Mouse (Mus musculus) liver, embryonic 14.5 days (tissue): ENCODE data around the gene Adam12. TPM values are rescaled to one million over a fixed set of nuclear protein-coding genes. Genes with fewer than 3 reads are reported as not detected.
A peak's percentile ranks its signal among the peaks of the same experiment; 100 is the strongest.

Experiments used
- ATAC-seq: fragments of 200-750 bp; cut with Nextera tagmentation; 2 replicates; pipeline ENCODE4 v1.8.0; 2017; ENCODE audit warnings: moderate number of reproducible peaks, mild to moderate bottlenecking, moderate library complexity; ENCODE audit not compliant: insufficient read depth
- DNase-seq, 3 experiments: peaks; one replicate each; pipeline ENCODE4 v3.0.0-alpha.2; 2012 to 2013; ENCODE audit warnings: low read depth in 3 of 3, low spot score in 3 of 3
- H3K27ac ChIP-seq: fragments of 300-500 bp; sonication (generic); 2 replicates; pipeline ENCODE4 v1.5.1; 2014; ENCODE audit warnings: moderate library complexity, mild to moderate bottlenecking, control low read depth, inconsistent platforms
- H3K27me3 ChIP-seq: fragments of 300-500 bp; sonication (generic); 2 replicates; pipeline ENCODE4 v1.6.1; 2014; ENCODE audit warnings: mild to moderate bottlenecking, low read length, moderate library complexity; ENCODE audit not compliant: control insufficient read depth, insufficient read depth
- H3K36me3 ChIP-seq: fragments of 300-500 bp; sonication (generic); replicated peaks from 2 replicates; pipeline ENCODE4 v1.6.1; 2014; ENCODE audit warnings: low read depth; ENCODE audit not compliant: control insufficient read depth, insufficient read depth
- H3K4me1 ChIP-seq, 2 experiments: fragments of 200-500 bp in 1 of 2; fragments of 300-500 bp in 1 of 2; sonication (generic) in 1 of 2; replicated peaks; 2 replicates each; pipeline ENCODE4 v1.6.1; 2012 to 2014; ENCODE audit warnings: antibody characterized with exemption in 1 of 2, inconsistent platforms in 1 of 2, low read length in 1 of 2; ENCODE audit not compliant: control insufficient read depth in 2 of 2, insufficient read depth in 2 of 2
- H3K4me2 ChIP-seq: fragments of 300-500 bp; sonication (generic); 2 replicates; pipeline ENCODE4 v1.6.1; 2014; ENCODE audit warnings: low read depth, mild to moderate bottlenecking, control low read depth, moderate library complexity
- H3K4me3 ChIP-seq, 2 experiments: fragments of 200-500 bp in 1 of 2; fragments of 300-500 bp in 1 of 2; sonication (generic) in 1 of 2; 2 replicates each; pipeline ENCODE4 v1.5.1; 2012 to 2014; ENCODE audit warnings: low read depth in 2 of 2, low read length in 2 of 2, mild to moderate bottlenecking in 2 of 2, control low read depth in 1 of 2, inconsistent platforms in 1 of 2, moderate library complexity in 1 of 2; ENCODE audit not compliant: insufficient read depth in 1 of 2
- H3K9ac ChIP-seq: fragments of 300-500 bp; sonication (generic); replicated peaks from 2 replicates; pipeline ENCODE4 v1.6.1; 2014; ENCODE audit warnings: mild to moderate bottlenecking, control low read depth, moderate library complexity
- H3K9me3 ChIP-seq: fragments of 300-500 bp; sonication (generic); 2 replicates; pipeline ENCODE4 v1.6.1; 2016; ENCODE audit warnings: low read length, mixed read lengths; ENCODE audit not compliant: control insufficient read depth
- CTCF ChIP-seq: IDR thresholded peaks from 2 replicates; pipeline ENCODE4 v1.5.1; 2016; ENCODE audit warnings: antibody characterized with exemption, low read depth, control low read depth
- EP300 ChIP-seq: IDR thresholded peaks from 2 replicates; pipeline ENCODE4 v1.6.1; 2016; ENCODE audit warnings: antibody characterized with exemption, low read depth
- WGBS: fragments of 180-500 bp; shearing (Covaris S2); extraction: QIAGEN DNeasy Blood & Tissue Kit; methylation state at CpG from one replicate; pipeline ENCODE4 v1.1.7; 2014; ENCODE audit not compliant: insufficient replicate concordance; 5-methylcytosine and 5-hydroxymethylcytosine counted together
- polyA plus RNA-seq, 2 experiments: library from polyadenylated mRNA; depleted of rRNA in 1 of 2; stranded (reverse) in 1 of 2; unstranded in 1 of 2; fragments of >200 nt; fragmentation: Nextera tagmentation in 1 of 2; extraction: Ambion mirVana in 1 of 2; gene quantifications; 2 replicates each; pipeline versions ENCODE4 v1.2.1 to v1.2.3; 2012 to 2014

Adam12 gene
- polyA plus RNA-seq, 2 experiments = 1.9 TPM

DNA sequence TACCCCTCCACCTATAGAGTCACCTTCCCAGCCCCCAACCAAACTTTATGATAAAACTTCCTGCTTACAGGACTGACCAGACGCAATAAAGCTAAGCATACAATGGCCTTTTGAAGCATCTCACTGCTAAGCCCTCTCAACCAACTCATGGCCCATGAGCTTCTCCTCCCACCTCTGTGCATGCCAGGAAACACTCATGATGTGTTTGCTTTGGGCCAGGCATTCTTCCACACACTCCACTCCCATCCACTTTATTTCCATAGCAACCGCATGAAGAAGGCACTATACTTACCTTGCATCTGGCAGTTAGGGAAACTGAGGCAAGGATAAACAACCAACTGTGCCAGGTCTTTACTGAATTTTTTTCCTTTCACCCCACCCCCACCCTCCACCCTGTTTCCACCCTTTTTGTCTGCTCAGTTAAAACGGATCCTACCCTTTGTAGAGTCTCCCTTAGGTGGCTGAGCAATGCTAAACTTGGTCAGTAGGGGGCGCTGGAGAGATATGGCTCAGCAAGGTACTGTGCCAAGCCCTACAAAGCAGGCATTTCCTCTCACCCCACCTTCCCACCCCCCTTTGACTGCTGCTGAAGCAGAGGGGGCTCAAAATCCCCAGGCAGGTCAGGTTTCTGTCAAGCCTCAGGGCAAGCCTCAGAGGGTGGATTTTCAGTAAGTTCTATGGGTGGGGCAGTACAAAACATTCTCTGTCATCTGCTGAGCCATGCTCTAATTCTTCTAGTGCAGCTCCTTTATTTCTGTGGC is 31.4 kb upstream of the Adam12 start:
- Histone ChIP-seq H3K9ac (no peak overlapping the region), H3K4me2 (no peak overlapping the region), H3K27me3 (no peaks in the 10 kb centered on the region), H3K4me1 (no peaks in the 10 kb centered on the region), H3K36me3 (no peaks in the 10 kb centered on the region), H3K4me3 (no peak overlapping the region), H3K27ac (no peak overlapping the region), H3K9me3 (no peaks in the 10 kb centered on the region)
- 44% methylated on average over 4 of the region's 4 CpGs for WGBS
- peak; percentile 45; the same call in 1 of the 2 replicates for ATAC-seq
- TF ChIP-seq EP300 (no peak), CTCF (peak; percentile 84)
- peak; percentile 6 to 24 (median 18) for DNase-seq

DNA sequence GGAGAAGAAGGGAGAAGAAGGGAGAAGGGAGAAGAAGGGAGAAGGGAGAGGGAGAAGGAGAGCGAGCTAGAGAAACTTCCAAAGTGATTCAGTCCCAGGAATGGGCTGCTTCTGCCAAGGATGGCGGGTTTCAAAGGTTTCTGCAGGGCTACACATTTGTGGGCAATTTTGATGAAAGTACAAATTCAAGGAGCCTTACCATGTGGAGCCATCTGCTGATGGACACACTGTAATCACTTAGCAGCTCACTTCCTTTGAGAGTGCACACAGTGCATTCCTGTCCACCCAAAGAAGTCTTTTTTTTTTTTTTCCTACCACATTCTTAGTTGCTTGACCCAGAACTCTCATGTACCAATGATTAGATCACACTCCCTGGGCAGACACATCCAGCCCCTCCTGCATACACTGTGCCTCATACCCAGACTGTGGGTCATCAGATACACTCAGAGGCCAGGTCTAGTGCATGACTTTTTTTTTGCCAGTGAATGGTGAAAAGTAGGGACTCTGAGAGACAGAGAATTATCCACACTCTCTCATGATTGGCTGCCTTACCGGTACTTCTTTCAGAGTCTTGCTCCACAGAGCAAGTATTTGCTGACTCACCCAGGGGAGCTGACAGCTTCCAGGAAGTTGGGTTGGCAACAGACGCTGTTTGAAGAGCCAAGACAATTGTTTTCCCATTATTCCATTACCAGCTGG is 29.2 kb upstream of the Adam12 start:
- H3K27me3 ChIP-seq = no peaks in the 10 kb centered on the region
- no peak for DNase-seq
- H3K4me3 ChIP-seq = no peak overlapping the region
- H3K27ac ChIP-seq = no peak overlapping the region
- 20% methylated on average over 4 of the region's 4 CpGs for WGBS
- H3K9ac ChIP-seq = no peak overlapping the region
- H3K9me3 ChIP-seq = no peaks in the 10 kb centered on the region
- H3K36me3 ChIP-seq = no peaks in the 10 kb centered on the region
- H3K4me2 ChIP-seq = no peak overlapping the region
- H3K4me1 ChIP-seq = no peaks in the 10 kb centered on the region
- no peak for TF ChIP-seq EP300
- TF ChIP-seq CTCF = no peak
- ATAC-seq = no peak

DNA sequence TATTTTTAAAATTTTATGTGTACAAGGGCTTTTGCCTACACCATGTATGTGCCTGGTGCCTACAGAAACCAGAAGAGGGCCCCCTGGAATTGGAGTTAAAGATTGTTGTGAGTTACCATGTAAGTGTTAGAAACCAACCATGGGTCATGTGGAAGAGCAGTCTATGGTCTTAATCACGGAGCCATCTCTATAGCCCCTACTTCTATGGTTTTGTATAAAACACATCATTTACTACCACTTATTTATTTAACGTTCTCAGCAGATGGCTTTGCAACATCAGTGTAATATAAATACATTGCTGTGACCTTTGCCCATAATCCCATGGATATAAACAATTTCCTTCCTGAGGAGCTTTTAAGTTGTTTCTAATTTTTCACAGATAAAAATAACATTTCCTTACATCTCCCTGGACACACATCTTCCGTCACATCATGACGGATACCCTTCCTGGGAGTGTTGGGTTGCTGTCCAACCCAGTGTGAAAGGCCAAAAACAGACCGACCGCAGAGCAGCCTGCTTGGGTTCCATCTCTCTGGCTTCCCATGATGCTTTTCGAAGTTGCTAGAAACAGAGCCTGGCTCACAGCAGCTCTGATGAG is 18.4 kb upstream of the Adam12 start:
- WGBS = 57% methylated on average over 7 of the region's 7 CpGs
- ATAC-seq (no peak), DNase-seq (no peak)
- Histone ChIP-seq H3K4me3 (no peak overlapping the region), H3K4me2 (no peak overlapping the region), H3K4me1 (no peaks in the 10 kb centered on the region), H3K9me3 (no peaks in the 10 kb centered on the region), H3K9ac (no peak overlapping the region), H3K27ac (no peak overlapping the region), H3K27me3 (no peaks in the 10 kb centered on the region), H3K36me3 (no peaks in the 10 kb centered on the region)
- TF ChIP-seq CTCF = no peak
- TF ChIP-seq EP300 = no peak

DNA sequence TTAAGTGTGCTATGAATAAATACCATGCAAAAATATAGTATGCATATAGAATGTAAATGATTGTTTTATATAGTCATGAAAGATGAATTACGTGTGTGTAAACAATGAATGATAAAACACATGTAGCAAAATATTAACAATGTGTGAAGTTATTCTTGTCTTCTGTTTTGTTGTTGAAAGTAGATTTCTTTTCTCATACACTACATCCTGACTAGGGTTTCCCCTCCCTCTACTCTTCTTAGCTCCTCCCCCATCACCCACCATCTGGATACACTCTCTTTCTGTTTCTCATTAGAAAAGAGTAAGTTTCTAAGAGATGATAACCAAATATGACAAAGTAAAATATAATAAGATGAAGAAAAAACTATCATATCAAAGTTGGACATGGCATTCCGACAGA is 16.1 kb upstream of the Adam12 start:
- Histone ChIP-seq H3K9ac (no peak overlapping the region), H3K9me3 (no peaks in the 10 kb centered on the region), H3K36me3 (no peaks in the 10 kb centered on the region), H3K4me1 (no peaks in the 10 kb centered on the region), H3K4me2 (no peak overlapping the region), H3K27ac (no peak overlapping the region), H3K4me3 (no peak overlapping the region), H3K27me3 (no peaks in the 10 kb centered on the region)
- TF ChIP-seq EP300 (no peak), CTCF (no peak)
- ATAC-seq (no peak), DNase-seq (no peak)
- 61% methylated on average over 2 of the region's 2 CpGs for WGBS

DNA sequence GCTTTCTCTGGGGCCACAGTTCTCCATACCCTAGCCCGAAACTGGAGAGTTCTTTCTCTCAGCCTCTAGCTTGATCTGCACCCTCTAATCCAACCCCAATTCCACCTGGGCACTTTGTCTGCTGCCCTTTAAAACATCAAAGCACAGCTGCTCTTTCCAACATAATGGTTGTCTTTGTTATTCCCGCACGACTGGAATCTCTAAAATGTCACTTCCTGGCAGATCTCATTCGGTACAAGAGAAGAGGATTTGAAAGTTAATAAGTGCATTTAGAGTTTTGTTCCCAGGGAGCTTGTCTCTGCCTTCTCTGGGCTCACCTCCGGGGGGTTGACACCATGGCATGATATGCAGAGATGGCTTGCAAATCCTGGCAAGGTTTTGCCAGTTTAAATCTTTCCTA is 14.7 kb upstream of the Adam12 start:
- Histone ChIP-seq H3K9ac (no peak overlapping the region), H3K27me3 (no peaks in the 10 kb centered on the region), H3K4me3 (no peak overlapping the region), H3K4me1 (no peaks in the 10 kb centered on the region), H3K27ac (no peak overlapping the region), H3K4me2 (no peak overlapping the region), H3K9me3 (no peaks in the 10 kb centered on the region), H3K36me3 (no peaks in the 10 kb centered on the region)
- TF ChIP-seq EP300 (no peak), CTCF (no peak)
- 53% methylated on average over 5 of the region's 5 CpGs for WGBS
- no peak for ATAC-seq
- DNase-seq = no peak
